Mouse (Mus musculus) lung, embryonic 16.5 days (tissue): ENCODE measurements around the gene Sema6c. TPM values are rescaled to one million over a fixed set of nuclear protein-coding genes. Genes with fewer than 3 reads are reported as not detected.
A peak's percentile ranks its signal among the peaks of the same experiment; 100 is the strongest.

Source experiments
- ATAC-seq: fragments of 200-750 bp; cut with Nextera tagmentation; 2 replicates; pipeline ENCODE4 v1.8.0; 2017; ENCODE audit warnings: low read depth, mild to moderate bottlenecking, moderate library complexity
- H3K27ac ChIP-seq: fragments of 300-500 bp; sonication (generic); 2 replicates; pipeline ENCODE4 v1.5.1; 2014; ENCODE audit warnings: mild to moderate bottlenecking, control low read depth, low read length
- H3K27me3 ChIP-seq: fragments of 300-500 bp; sonication (generic); 2 replicates; pipeline ENCODE4 v1.6.1; 2014; ENCODE audit warnings: low read depth, low read length, mixed read lengths; ENCODE audit not compliant: control insufficient read depth, insufficient read depth
- H3K36me3 ChIP-seq: fragments of 300-500 bp; sonication (generic); 2 replicates; pipeline ENCODE4 v1.6.1; 2014; ENCODE audit warnings: low read length; ENCODE audit not compliant: control insufficient read depth, insufficient read depth
- H3K4me1 ChIP-seq: fragments of 300-500 bp; sonication (generic); replicated peaks from 2 replicates; pipeline ENCODE4 v1.6.1; 2014; ENCODE audit warnings: low read length, mixed read lengths; ENCODE audit not compliant: control insufficient read depth, insufficient read depth
- H3K4me2 ChIP-seq: fragments of 300-500 bp; sonication (generic); 2 replicates; pipeline ENCODE4 v1.6.1; 2014; ENCODE audit warnings: low read depth, low read length, control low read depth
- H3K4me3 ChIP-seq: fragments of 300-500 bp; sonication (generic); 2 replicates; pipeline ENCODE4 v1.5.1; 2014; ENCODE audit warnings: mild to moderate bottlenecking, low read length, control low read depth
- H3K9ac ChIP-seq: fragments of 300-500 bp; sonication (generic); 2 replicates; pipeline ENCODE4 v1.6.1; 2014; ENCODE audit warnings: low read length, control low read depth
- H3K9me3 ChIP-seq: fragments of 300-500 bp; sonication (generic); 2 replicates; pipeline ENCODE4 v1.6.1; 2016; ENCODE audit warnings: low read length; ENCODE audit not compliant: control insufficient read depth
- WGBS: fragments of 180-500 bp; shearing (Covaris S2); extraction: QIAGEN DNeasy Blood & Tissue Kit; methylation state at CpG from one replicate; pipeline ENCODE4 v1.1.7; 2014; 5-methylcytosine and 5-hydroxymethylcytosine counted together
- polyA plus RNA-seq: library from polyadenylated mRNA; unstranded; fragments of >200 nt; fragmentation: Nextera tagmentation; extraction: Ambion mirVana; gene quantifications from 2 replicates; pipeline ENCODE4 v1.2.1, GENCODE M21; 2015

Gene Sema6c
- polyA plus RNA-seq, 1 experiment from 2014 or later, result 3.2 TPM

- Histone ChIP-seq H3K9ac (peak overlapping the region; percentile 78), H3K4me2 (peak overlapping the region; percentile 95)
- no peak for ATAC-seq
Observed at GRCm38 (mm10) chr3:95161618-95162344, 1.5 kb downstream of the Sema6c start.

GRCm38 (mm10) chr3:95162345-95162628, 2.0 kb downstream of the Sema6c start:
- Histone ChIP-seq H3K9me3 (no peaks in the 10 kb centered on the region), H3K27ac (no peak overlapping the region), H3K4me2 (peak overlapping the region; percentile 95; the same call in 1 of the 2 replicates), H3K27me3 (no peaks in the 10 kb centered on the region), H3K9ac (no peak overlapping the region), H3K4me1 (peaks cover 31% of the 10 kb centered on the region), H3K4me3 (no peak overlapping the region), H3K36me3 (no peaks in the 10 kb centered on the region)
- WGBS, result 33% methylated on average over 2 of the region's 2 CpGs
- no peak for ATAC-seq

More at GRCm38 (mm10) chr3:95161618-95162344, 1.5 kb downstream of the Sema6c start:
- Histone ChIP-seq H3K4me1 (peaks cover 31% of the 10 kb centered on the region), H3K9me3 (no peaks in the 10 kb centered on the region), H3K27ac (no peak overlapping the region), H3K4me3 (peak overlapping the region; percentile 81), H3K27me3 (no peaks in the 10 kb centered on the region), H3K36me3 (no peaks in the 10 kb centered on the region)
- WGBS, result 7% methylated on average over 9 of the region's 9 CpGs

GRCm38 (mm10) chr3:95163419-95164255, 3.4 kb downstream of the Sema6c start:
- peaks cover 31% of the 10 kb centered on the region for H3K4me1 ChIP-seq
- no peaks in the 10 kb centered on the region for H3K27me3 ChIP-seq
- H3K9ac ChIP-seq, result no peak overlapping the region
- H3K4me3 ChIP-seq, result no peak overlapping the region
- 42% methylated on average over 11 of the region's 11 CpGs for WGBS
- no peaks in the 10 kb centered on the region for H3K9me3 ChIP-seq
- ATAC-seq, result no peak
- no peaks in the 10 kb centered on the region for H3K36me3 ChIP-seq
- H3K4me2 ChIP-seq, result no peak overlapping the region
- H3K27ac ChIP-seq, result no peak overlapping the region

- H3K4me2 ChIP-seq, result no peak overlapping the region
- peaks cover 31% of the 10 kb centered on the region for H3K4me1 ChIP-seq
- H3K36me3 ChIP-seq, result no peaks in the 10 kb centered on the region
- no peaks in the 10 kb centered on the region for H3K9me3 ChIP-seq
- no peaks in the 10 kb centered on the region for H3K27me3 ChIP-seq
- H3K9ac ChIP-seq, result no peak overlapping the region
- H3K4me3 ChIP-seq, result no peak overlapping the region
- ATAC-seq, result no peak
- no peak overlapping the region for H3K27ac ChIP-seq
- 67% methylated on average over 1 of the region's 5 CpGs for WGBS
Observed at GRCm38 (mm10) chr3:95164256-95164550, 3.9 kb downstream of the Sema6c start.

GRCm38 (mm10) chr3:95164840-95165239, 4.6 kb downstream of the Sema6c start:
- Histone ChIP-seq H3K4me1 (peaks cover 26% of the 10 kb centered on the region), H3K4me2 (no peak overlapping the region), H3K27ac (no peak overlapping the region), H3K9me3 (no peaks in the 10 kb centered on the region), H3K9ac (no peak overlapping the region), H3K27me3 (no peaks in the 10 kb centered on the region), H3K36me3 (no peaks in the 10 kb centered on the region), H3K4me3 (no peak overlapping the region)
- WGBS, result 78% methylated on average over 5 of the region's 5 CpGs
- no peak for ATAC-seq

GRCm38 (mm10) chr3:95169996-95170395, 9.7 kb downstream of the Sema6c start:
- Histone ChIP-seq H3K9ac (no peak overlapping the region), H3K4me2 (no peak overlapping the region), H3K9me3 (no peaks in the 10 kb centered on the region), H3K4me3 (no peak overlapping the region), H3K36me3 (peaks cover 4% of the 10 kb centered on the region; the same call in 1 of the 2 replicates), H3K27ac (no peak overlapping the region), H3K4me1 (peaks cover 13% of the 10 kb centered on the region; the same call in 1 of the 2 replicates), H3K27me3 (peaks cover 28% of the 10 kb centered on the region)
- no peak for ATAC-seq
- WGBS, result 91% methylated on average over 10 of the region's 10 CpGs

- WGBS, result 49% methylated on average over 6 of the region's 6 CpGs
- H3K27me3 ChIP-seq, result peaks cover 28% of the 10 kb centered on the region
- H3K36me3 ChIP-seq, result peaks cover 4% of the 10 kb centered on the region; the same call in 1 of the 2 replicates
Observed at GRCm38 (mm10) chr3:95171105-95171504, 10.8 kb downstream of the Sema6c start.

GRCm38 (mm10) chr3:95172526-95173255, 12.4 kb downstream of the Sema6c start:
- peaks cover 28% of the 10 kb centered on the region for H3K27me3 ChIP-seq
- peaks cover 4% of the 10 kb centered on the region; the same call in 1 of the 2 replicates for H3K36me3 ChIP-seq
- H3K4me2 ChIP-seq, result peak overlapping the region; percentile 62
- peak overlapping the region; percentile 47 for H3K4me3 ChIP-seq
- peak; percentile 24 for ATAC-seq
- H3K9me3 ChIP-seq, result no peaks in the 10 kb centered on the region
- peak overlapping the region; percentile 59 for H3K9ac ChIP-seq
- no peak overlapping the region for H3K27ac ChIP-seq
- peaks cover 13% of the 10 kb centered on the region; the same call in 1 of the 2 replicates for H3K4me1 ChIP-seq
- 23% methylated on average over 78 of the region's 84 CpGs for WGBS

More at GRCm38 (mm10) chr3:95171105-95171504, 10.8 kb downstream of the Sema6c start:
- peaks cover 13% of the 10 kb centered on the region; the same call in 1 of the 2 replicates for H3K4me1 ChIP-seq
- no peak overlapping the region for H3K27ac ChIP-seq
- no peak overlapping the region for H3K4me2 ChIP-seq
- H3K9ac ChIP-seq, result no peak overlapping the region
- H3K9me3 ChIP-seq, result no peaks in the 10 kb centered on the region
- ATAC-seq, result no peak
- no peak overlapping the region for H3K4me3 ChIP-seq
